In genomic region chr6:53054909-53055308, GRCm38 (mm10) we compare ENCODE assay signal across 20 mouse cellular contexts. TPM values are rescaled to one million over a fixed set of nuclear protein-coding genes. Genes with fewer than 3 reads are reported as not detected.
"Had no signal": no experiment of that assay in that cellular context is flagged by ENCODE, and none has a peak within 500 bp of the region (broad histone marks: within the 10 kb centered on the region; RNA-seq: fewer than 3 reads in every experiment).

No protein-coding gene starts in this region.

- H3K4me3 ChIP-seq: midbrain, embryonic 10.5 days; midbrain, embryonic 12.5 days; myocyte; neural tube, embryonic 13.5 days; neural tube, embryonic 15.5 days had no signal

- H3K4me1 ChIP-seq: midbrain, embryonic 10.5 days; midbrain, embryonic 12.5 days; neural tube, embryonic 15.5 days had no signal

- H3K9ac ChIP-seq: lung, embryonic 14.5 days; midbrain, embryonic 12.5 days; neural tube, embryonic 13.5 days; neural tube, embryonic 15.5 days had no signal

- DNase-seq: lung, adult 18-20 months; lung, embryonic 14.5 days; lung, postnatal 10 days; lung, postnatal 4 days; midbrain, embryonic 14.5 days; retina, postnatal 1 day; right cerebral cortex, adult 18-20 months; right cerebral cortex, postnatal 25 days; right cerebral cortex, postnatal 4 days; spleen, adult 18-20 months; thymus, adult 18-20 months; thymus, postnatal 14 days; thymus, postnatal 36 days had no signal

- H3K4me2 ChIP-seq: lung, embryonic 14.5 days; midbrain, embryonic 12.5 days; neural tube, embryonic 13.5 days; neural tube, embryonic 15.5 days had no signal

- H3K9me3 ChIP-seq: midbrain, embryonic 10.5 days; midbrain, embryonic 12.5 days; neural tube, embryonic 13.5 days; neural tube, embryonic 15.5 days had no signal

- H3K36me3 ChIP-seq: midbrain, embryonic 10.5 days; midbrain, embryonic 12.5 days; neural tube, embryonic 13.5 days had no signal

- ATAC-seq: midbrain, embryonic 16.5 days had no signal

- H3K27ac ChIP-seq: midbrain, embryonic 10.5 days; midbrain, embryonic 12.5 days; neural tube, embryonic 13.5 days; neural tube, embryonic 15.5 days had no signal

- H3K27me3 ChIP-seq: midbrain, embryonic 12.5 days; neural tube, embryonic 13.5 days; neural tube, embryonic 15.5 days had no signal

RNA-seq across cellular contexts. Expression of gene Jazf1, which starts 13.5 kb away (rescaled TPM):
- total RNA-seq: megakaryocyte-erythroid progenitor cell, adult 5-6 weeks had no signal
